ENCODE assay signal across 17 mouse cellular contexts in the genomic region with DNA sequence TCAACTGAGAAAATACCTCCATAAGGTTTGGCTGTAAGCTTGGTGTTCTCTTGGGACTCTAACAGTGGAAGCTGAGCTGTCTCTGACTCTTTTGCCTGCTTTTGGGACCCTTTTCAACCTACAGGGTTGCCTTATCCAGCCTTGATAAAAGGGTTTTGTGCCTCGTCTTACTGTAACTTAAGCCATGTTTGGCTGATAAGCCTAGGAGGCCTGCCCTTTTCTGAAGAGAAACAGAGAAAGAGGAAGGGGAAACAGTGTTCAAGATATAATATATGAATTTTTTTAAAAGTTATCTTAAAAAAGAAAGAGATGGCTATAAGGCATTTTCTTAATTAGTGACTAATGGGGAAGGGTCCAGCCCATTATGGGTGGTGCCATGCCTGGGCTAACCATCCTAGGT. TPM values are rescaled to one million over a fixed set of nuclear protein-coding genes. Genes with fewer than 3 reads are reported as not detected.
DNase-seq lines count a peak whose midpoint lies in the region; TF ChIP-seq lines count a peak whose summit lies in the region.
"Had no signal": no experiment of that assay in that cellular context is flagged by ENCODE, and none has a peak within 500 bp of the region (broad histone marks: within the 10 kb centered on the region; RNA-seq: fewer than 3 reads in every experiment).

No protein-coding gene starts in this region.

- H3K9me3 ChIP-seq in MEL (replicated peaks; ENCODE audit: insufficient read depth, low read length) = no peaks in the 10 kb centered on the region; the same call in 1 of the 2 replicates
- H3K9me3 ChIP-seq: G1E had no signal

- intact Hi-C loops in left cerebral cortex, postnatal 36 days (cut with DNase I) = no loop called here

- no peak overlapping the region for H3K4me3 ChIP-seq in MEL (ENCODE audit: control insufficient read depth in 1 of 2, insufficient read depth in 1 of 2, low read depth in 2 of 2, low read length in 2 of 2)

- no peak for TF ChIP-seq RAD21 in MEL (IDR thresholded peaks at IDR 0.05; ENCODE audit: low read depth, low read length)

- peak; percentile 66 for DNase-seq in MEL (ENCODE audit: low read depth, low spot score)
- no peak for DNase-seq in left cerebral cortex, postnatal 36 days (ENCODE audit: low spot score in 2 of 2)
- DNase-seq: adrenal gland, adult 2 months; adrenal gland, adult 8-10 months; adrenal gland, postnatal 10 days; adrenal gland, postnatal 14 days; adrenal gland, postnatal 25 days; adrenal gland, postnatal 36 days; B cell, adult 2 months; cerebellum, adult 11 months; cerebellum, adult 11-12 months; cerebellum, adult 18-20 months; cerebellum, adult 2 months; cerebellum, adult 8-10 months had no signal

- no peaks in the 10 kb centered on the region for H3K27me3 ChIP-seq in MEL (ENCODE audit: control insufficient read depth in 1 of 2, insufficient read depth in 2 of 2, low read length in 2 of 2)
- H3K27me3 ChIP-seq: CH12.LX, Patski had no signal

- peak; percentile 50 to 60; a peak in 2 of 4 replicates for TF ChIP-seq EP300 in MEL (IDR thresholded peaks at IDR 0.05; ENCODE audit: low read depth in 1 of 2, low read length in 2 of 2)

- peak overlapping the region; percentile 59; the same call in 1 of the 2 replicates for H3K27ac ChIP-seq in MEL (ENCODE audit: control insufficient read depth, low read depth, low read length)

- H3K9ac ChIP-seq in MEL (ENCODE audit: control insufficient read depth, low read depth, low read length, poor library complexity, severe bottlenecking) = no peak overlapping the region

- H3K4me1 ChIP-seq in MEL (ENCODE audit: control insufficient read depth in 1 of 2, insufficient read depth in 2 of 2, low read length in 2 of 2) = peaks cover 15 to 16% of the 10 kb centered on the region in 2 experiments

- no peak for TF ChIP-seq POLR2A in MEL (IDR thresholded peaks at IDR 0.05; ENCODE audit: control insufficient read depth in 1 of 2, insufficient read depth in 1 of 2, low read depth in 1 of 2, low read length in 2 of 2, poor library complexity in 1 of 2)

- H3K36me3 ChIP-seq in MEL (ENCODE audit: control insufficient read depth in 1 of 2, insufficient read depth in 2 of 2, low read length in 2 of 2) = peaks cover 11 to 23% of the 10 kb centered on the region in 2 experiments

- TF ChIP-seq CTCF in MEL (IDR thresholded peaks at IDR 0.05 in 2 of 3, conservative IDR thresholded peaks at IDR 0.05 in 1 of 3; ENCODE audit: control insufficient read depth in 1 of 3, insufficient read depth in 1 of 3, low read depth in 2 of 3, low read length in 3 of 3, poor library complexity in 1 of 3, severe bottlenecking in 1 of 3) = no peak

- no peaks in the 10 kb centered on the region for H3K79me2 ChIP-seq in MEL (ENCODE audit: control insufficient read depth, insufficient read depth, low read length, poor library complexity)

TF ChIP-seq in MEL, 35 proteins besides CTCF, POLR2A, EP300 and RAD21:
- TF ChIP-seq ZNF384 (IDR thresholded peaks at IDR 0.05; ENCODE audit: low read depth, low read length) (peak; percentile 76), GABPA (IDR thresholded peaks at IDR 0.05; ENCODE audit: low read depth, low read length) (no peak), MAX (IDR thresholded peaks at IDR 0.05; ENCODE audit: low read length) (no peak), GATA1 (IDR thresholded peaks at IDR 0.05; ENCODE audit: low read depth, low read length) (peak; percentile 77)

RNA-seq across cellular contexts. Expression of a gene that starts 12.4 kb away (rescaled TPM):
- 12.6 and 15.3 TPM in 2 replicates for total RNA-seq in MEL (2012; rRNA removed)
- polyA plus RNA-seq in MEL (2012; ENCODE audit: insufficient read depth in 1 of 2, insufficient read length in 2 of 2, low read depth in 1 of 2, low replicate concordance in 2 of 2, missing spikeins in 1 of 2) = 10 to 100 TPM in 1 of 2 experiments, not detected in 1; 15.5 TPM
- 10 to 100 TPM; 13.2 to 14.9 TPM for total RNA-seq in left cerebral cortex, postnatal 36 days (2021)

RNA-seq across cellular contexts. Expression of a gene that starts 12.4 kb away (rescaled TPM):
- 235 and 259 TPM in 2 replicates for total RNA-seq in MEL (2012; rRNA removed)
- polyA plus RNA-seq in MEL (2012; ENCODE audit: insufficient read depth in 1 of 2, insufficient read length in 2 of 2, low read depth in 1 of 2, low replicate concordance in 2 of 2, missing spikeins in 1 of 2) = 100 to 1,000 TPM in 1 of 2 experiments, not detected in 1; 238 TPM
- 10 to 100 TPM; 35.0 to 41.3 TPM for total RNA-seq in left cerebral cortex, postnatal 36 days (2021)

RNA-seq across cellular contexts. Expression of a gene that starts 29.8 kb away (rescaled TPM):
- total RNA-seq in MEL (2012; rRNA removed) = 17.0 and 22.3 TPM in 2 replicates
- 10 to 100 TPM in 1 of 2 experiments, not detected in 1; 23.7 TPM for polyA plus RNA-seq in MEL (2012; ENCODE audit: insufficient read depth in 1 of 2, insufficient read length in 2 of 2, low read depth in 1 of 2, low replicate concordance in 2 of 2, missing spikeins in 1 of 2)
- total RNA-seq in left cerebral cortex, postnatal 36 days (2021) = 10 to 100 TPM; 24.9 to 29.6 TPM

RNA-seq across cellular contexts. Expression of a gene that starts 30.0 kb away (rescaled TPM):
- total RNA-seq in MEL (2012; rRNA removed) = 43.5 and 54.8 TPM in 2 replicates
- polyA plus RNA-seq in MEL (2012; ENCODE audit: insufficient read depth in 1 of 2, insufficient read length in 2 of 2, low read depth in 1 of 2, low replicate concordance in 2 of 2, missing spikeins in 1 of 2) = 10 to 100 TPM in 1 of 2 experiments, not detected in 1; 38.5 TPM
- total RNA-seq in left cerebral cortex, postnatal 36 days (2021) = 10 to 100 TPM; 19.8 to 21.1 TPM
